Mouse (Mus musculus) MEL (cell line): ENCODE results near the gene Gfpt1. TPM values are rescaled to one million over a fixed set of nuclear protein-coding genes. Genes with fewer than 3 reads are reported as not detected.

Experiments used
- DNase-seq: peaks from one replicate; pipeline ENCODE4 v3.0.0; 2011; ENCODE audit warnings: low read depth, low spot score
- H3K27ac ChIP-seq: 2 replicates; pipeline ENCODE4 v1.5.1; 2012; ENCODE audit warnings: low read depth, mild to moderate bottlenecking, control low read depth, low read length, moderate library complexity; ENCODE audit not compliant: control insufficient read depth
- H3K27me3 ChIP-seq, 2 experiments: fragments of 150-350 bp in 1 of 2; sonication (generic) in 1 of 2; 2 replicates each; pipeline ENCODE4 v1.6.1; 2012; ENCODE audit warnings: low read length in 2 of 2, mild to moderate bottlenecking in 2 of 2, improper control_type of control experiment in 1 of 2, moderate library complexity in 1 of 2; ENCODE audit not compliant: insufficient read depth in 2 of 2, control insufficient read depth in 1 of 2
- H3K36me3 ChIP-seq, 2 experiments: 2 replicates each; pipeline ENCODE4 v1.6.1; 2012 to 2014; ENCODE audit warnings: low read length in 2 of 2, improper control_type of control experiment in 1 of 2, inconsistent platforms in 1 of 2, mild to moderate bottlenecking in 1 of 2; ENCODE audit not compliant: insufficient read depth in 2 of 2, control insufficient read depth in 1 of 2
- H3K4me1 ChIP-seq, 2 experiments: fragments of 150-350 bp in 1 of 2; sonication (generic) in 1 of 2; 2 replicates each; pipeline ENCODE4 v1.6.1; 2012; ENCODE audit warnings: low read length in 2 of 2, improper control_type of control experiment in 1 of 2, mild to moderate bottlenecking in 1 of 2; ENCODE audit not compliant: insufficient read depth in 2 of 2, control insufficient read depth in 1 of 2
- H3K4me3 ChIP-seq, 2 experiments: fragments of 150-350 bp in 1 of 2; sonication (generic) in 1 of 2; 2 replicates each; pipeline ENCODE4 v1.5.1; 2012; ENCODE audit warnings: low read depth in 2 of 2, low read length in 2 of 2, mild to moderate bottlenecking in 2 of 2, moderate library complexity in 2 of 2, control low read depth in 1 of 2, improper control_type of control experiment in 1 of 2; ENCODE audit not compliant: control insufficient read depth in 1 of 2, insufficient read depth in 1 of 2
- H3K79me2 ChIP-seq: 2 replicates; pipeline ENCODE4 v1.6.1; 2012; ENCODE audit warnings: mild to moderate bottlenecking, low read length, moderate library complexity; ENCODE audit not compliant: control insufficient read depth, poor library complexity, insufficient read depth
- H3K9ac ChIP-seq: 2 replicates; pipeline ENCODE4 v1.6.1; 2012; ENCODE audit warnings: low read depth, mild to moderate bottlenecking, control low read depth, low read length, moderate library complexity; ENCODE audit not compliant: control insufficient read depth, poor library complexity, severe bottlenecking
- H3K9me3 ChIP-seq: fragments of 150-350 bp; sonication (generic); replicated peaks from 2 replicates; pipeline ENCODE4 v1.6.1; 2012; ENCODE audit warnings: mild to moderate bottlenecking, low read length, improper control_type of control experiment, moderate library complexity; ENCODE audit not compliant: insufficient read depth
- BHLHE40 ChIP-seq: IDR thresholded peaks from 2 replicates; pipeline ENCODE4 v1.6.1; 2012; ENCODE audit warnings: low read depth, mild to moderate bottlenecking, inconsistent platforms, low read length, improper control_type of control experiment, borderline replicate concordance
- CHD1 ChIP-seq: IDR thresholded peaks from 2 replicates; pipeline ENCODE4 v1.6.1; 2012; ENCODE audit warnings: low read depth, mild to moderate bottlenecking, inconsistent platforms, low read length, improper control_type of control experiment
- CHD2 ChIP-seq: IDR thresholded peaks from 2 replicates; pipeline ENCODE4 v1.6.1; 2011; ENCODE audit warnings: low read length, improper control_type of control experiment
- CTCF ChIP-seq, 3 experiments: IDR thresholded peaks in 2 of 3; conservative IDR thresholded peaks in 1 of 3; 2 replicates each; pipeline ENCODE4 v1.5.1; 2011 to 2012; ENCODE audit warnings: low read length in 3 of 3, low read depth in 2 of 3, mild to moderate bottlenecking in 2 of 3, improper control_type of control experiment in 1 of 3, inconsistent platforms in 1 of 3, mixed read lengths in 1 of 3, moderate library complexity in 1 of 3; ENCODE audit not compliant: control insufficient read depth in 1 of 3, insufficient read depth in 1 of 3, poor library complexity in 1 of 3, severe bottlenecking in 1 of 3
- ELF1 ChIP-seq: IDR thresholded peaks from 2 replicates; pipeline ENCODE4 v1.6.1; 2014; ENCODE audit warnings: low read depth, mild to moderate bottlenecking, inconsistent platforms, low read length, improper control_type of control experiment, moderate library complexity
- ETS1 ChIP-seq: IDR thresholded peaks from 2 replicates; pipeline ENCODE4 v1.6.1; 2012; ENCODE audit warnings: low read depth, mild to moderate bottlenecking, inconsistent platforms, low read length, improper control_type of control experiment, moderate library complexity
- GABPA ChIP-seq: IDR thresholded peaks from 2 replicates; pipeline ENCODE4 v1.6.1; 2012; ENCODE audit warnings: low read depth, mild to moderate bottlenecking, inconsistent platforms, low read length, improper control_type of control experiment, moderate library complexity
- HCFC1 ChIP-seq: IDR thresholded peaks from 2 replicates; pipeline ENCODE4 v1.6.1; 2012; ENCODE audit warnings: low read depth, mild to moderate bottlenecking, inconsistent platforms, low read length, improper control_type of control experiment, moderate library complexity
- MEF2A ChIP-seq: IDR thresholded peaks from 2 replicates; pipeline ENCODE4 v1.6.1; 2014; ENCODE audit warnings: low read depth, mild to moderate bottlenecking, inconsistent platforms, low read length, improper control_type of control experiment; ENCODE audit not compliant: poor library complexity, insufficient replicate concordance, severe bottlenecking; ENCODE audit errors: extremely low read depth
- NRF1 ChIP-seq: IDR thresholded peaks from 2 replicates; pipeline ENCODE4 v1.6.1; 2014; ENCODE audit warnings: low read depth, mild to moderate bottlenecking, inconsistent platforms, low read length, improper control_type of control experiment, moderate library complexity; ENCODE audit not compliant: poor library complexity, insufficient read depth, severe bottlenecking
- POLR2A ChIP-seq, 2 experiments: IDR thresholded peaks; 2 replicates each; pipeline ENCODE4 v1.6.1; 2011 to 2012; ENCODE audit warnings: low read length in 2 of 2, mild to moderate bottlenecking in 2 of 2, control low read depth in 1 of 2, improper control_type of control experiment in 1 of 2, low read depth in 1 of 2, moderate library complexity in 1 of 2; ENCODE audit not compliant: control insufficient read depth in 1 of 2, insufficient read depth in 1 of 2, poor library complexity in 1 of 2
- POLR2AphosphoS2 ChIP-seq: IDR thresholded peaks from 2 replicates; pipeline ENCODE4 v1.6.1; 2011; ENCODE audit warnings: low read length, improper control_type of control experiment
- POLR2AphosphoS5 ChIP-seq: IDR thresholded peaks from 2 replicates; pipeline ENCODE4 v1.6.1; 2012; ENCODE audit warnings: low read depth, borderline replicate concordance, mild to moderate bottlenecking, inconsistent platforms, low read length, moderate library complexity, mixed read lengths
- RCOR1 ChIP-seq: IDR thresholded peaks from 2 replicates; pipeline ENCODE4 v1.6.1; 2012; ENCODE audit warnings: low read depth, mild to moderate bottlenecking, inconsistent platforms, low read length, improper control_type of control experiment
- USF2 ChIP-seq, 2 experiments: IDR thresholded peaks; 2 replicates each; pipeline ENCODE4 v1.6.1; 2011 to 2012; ENCODE audit warnings: improper control_type of control experiment in 2 of 2, low read length in 2 of 2, borderline replicate concordance in 1 of 2, inconsistent platforms in 1 of 2, low read depth in 1 of 2, mild to moderate bottlenecking in 1 of 2; ENCODE audit not compliant: insufficient read depth in 1 of 2
- ZC3H11A ChIP-seq: IDR thresholded peaks from 2 replicates; pipeline ENCODE4 v1.6.1; 2012; ENCODE audit warnings: low read depth, mild to moderate bottlenecking, inconsistent platforms, low read length, improper control_type of control experiment
- polyA plus RNA-seq, 2 experiments: library from polyadenylated mRNA; stranded (reverse) in 1 of 2; unstranded in 1 of 2; fragments of >175 nt in 1 of 2; fragments of >200 nt in 1 of 2; gene quantifications; 2 replicates each; pipeline versions ENCODE4 v1.2.1 to v1.2.4; 2012; ENCODE audit warnings: low replicate concordance in 2 of 2, low read depth in 1 of 2; ENCODE audit not compliant: insufficient read length in 2 of 2, insufficient read depth in 1 of 2, missing spikeins in 1 of 2
- total RNA-seq: library from RNA; depleted of rRNA; stranded (reverse); fragments of 300-350 nt; gene quantifications from 2 replicates; pipeline ENCODE4 v1.2.3, GENCODE M21; 2012

The Gfpt1 gene
- total and polyA plus RNA-seq, 3 experiments = 29.6 to 69.3 (median 33.5) TPM

DNA sequence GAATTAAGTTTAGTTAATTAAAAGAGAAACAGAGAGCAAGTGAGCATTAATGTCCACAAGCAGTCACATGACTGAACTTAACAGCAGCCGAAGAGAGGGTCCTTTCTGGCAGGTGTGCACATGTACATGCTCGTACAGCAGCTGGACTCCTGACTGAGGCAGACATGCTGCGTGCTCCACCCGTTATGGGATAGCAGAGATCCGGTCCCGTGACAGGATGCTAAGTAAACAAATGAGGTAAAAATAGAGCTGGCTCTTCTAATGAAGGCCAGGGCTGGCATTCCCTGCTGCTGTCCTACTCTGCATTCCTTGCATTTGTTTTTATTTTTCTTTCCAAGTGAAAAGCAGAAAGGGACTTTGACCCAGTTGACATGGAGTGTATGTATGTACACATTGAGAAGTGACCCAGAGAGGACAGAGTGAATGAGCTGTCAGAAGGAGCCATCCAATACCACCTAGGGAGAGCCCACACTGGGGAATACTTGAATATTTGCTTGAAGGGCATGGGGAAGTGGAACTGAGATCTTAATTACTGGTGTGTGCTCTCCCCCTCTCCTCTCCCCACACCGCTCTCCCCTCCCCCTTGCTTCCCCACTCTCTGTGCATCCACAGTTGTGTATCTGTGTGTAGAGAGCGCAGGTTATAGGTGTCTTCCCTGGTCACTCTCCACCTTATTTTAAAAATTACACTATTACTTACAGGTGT is 84.6 kb downstream of the Gfpt1 start:
- no peak for DNase-seq
- Histone ChIP-seq H3K9ac (no peak overlapping the region), H3K9me3 (no peaks in the 10 kb centered on the region), H3K36me3 (no peaks in the 10 kb centered on the region), H3K4me1 (no peaks in the 10 kb centered on the region), H3K4me3 (no peak overlapping the region), H3K27me3 (peaks cover 2 to 21% of the 10 kb centered on the region in 2 experiments), H3K79me2 (no peaks in the 10 kb centered on the region), H3K27ac (no peak overlapping the region)
- TF ChIP-seq POLR2A (IDR thresholded peaks at IDR 0.05; ENCODE audit: control insufficient read depth in 1 of 2, insufficient read depth in 1 of 2, low read depth in 1 of 2, low read length in 2 of 2, poor library complexity in 1 of 2) (no peak), RCOR1 (no peak), NRF1 (no peak), POLR2AphosphoS2 (no peak), CHD1 (no peak), BHLHE40 (no peak), HCFC1 (no peak), GABPA (no peak), ELF1 (no peak), USF2 (IDR thresholded peaks at IDR 0.05; ENCODE audit: borderline replicate concordance in 1 of 2, insufficient read depth in 1 of 2, low read depth in 1 of 2, low read length in 2 of 2) (no peak), MEF2A (no peak), CHD2 (no peak)

DNA sequence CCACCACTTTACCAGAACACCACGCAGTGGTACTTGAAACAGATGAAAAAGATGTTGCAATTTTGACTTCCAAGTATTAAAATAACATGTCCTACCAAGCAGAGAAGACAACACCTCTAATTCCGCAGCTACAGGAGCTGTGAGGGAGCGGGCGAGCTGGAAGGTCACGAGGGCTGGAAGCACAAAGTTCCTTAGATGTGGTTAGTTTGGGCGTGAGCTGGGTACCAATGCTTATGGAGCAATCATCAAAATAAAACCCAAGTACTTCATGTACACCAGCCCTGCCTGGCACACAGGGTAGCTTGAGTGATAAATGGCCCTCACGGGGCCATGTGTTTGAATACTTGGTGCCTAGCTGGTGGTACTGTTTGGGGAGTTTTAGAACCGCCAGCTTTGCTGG is 87.2 kb downstream of the Gfpt1 start:
- no peaks in the 10 kb centered on the region for H3K36me3 ChIP-seq
- H3K27ac ChIP-seq = no peak overlapping the region
- no peak for DNase-seq
- H3K27me3 ChIP-seq = peaks cover 7 to 14% of the 10 kb centered on the region in 2 experiments
- no peaks in the 10 kb centered on the region for H3K4me1 ChIP-seq
- TF ChIP-seq ZC3H11A = no peak
- TF ChIP-seq RCOR1 = no peak
- no peak for TF ChIP-seq ETS1
- TF ChIP-seq CTCF (IDR thresholded peaks at IDR 0.05 in 2 of 3, conservative IDR thresholded peaks at IDR 0.05 in 1 of 3; ENCODE audit: control insufficient read depth in 1 of 3, insufficient read depth in 1 of 3, low read depth in 2 of 3, low read length in 3 of 3, poor library complexity in 1 of 3, severe bottlenecking in 1 of 3) = no peak
- no peak for TF ChIP-seq NRF1
- TF ChIP-seq ELF1 = no peak
- no peak for TF ChIP-seq POLR2AphosphoS5
- no peaks in the 10 kb centered on the region for H3K9me3 ChIP-seq
- no peaks in the 10 kb centered on the region for H3K79me2 ChIP-seq
- no peak overlapping the region for H3K9ac ChIP-seq
- H3K4me3 ChIP-seq = no peak overlapping the region
